Mouse (Mus musculus) embryo, embryonic 9.5 days (tissue): ENCODE measurements around the gene Zfp760.
"Not testable (repeated sequence)": the region's sequence is repeated elsewhere in the genome, so short reads cannot be mapped to it uniquely, and the experiment has no call there.

ENCODE experiments used
- DNase-seq: peaks from one replicate; pipeline ENCODE4 v3.0.0-alpha.2; 2017; ENCODE audit errors: extremely low spot score

The Zfp760 gene

GRCm38 (mm10) chr17:21707343-21707996, at the start of gene Zfp760:
Gene Zfp760, plus strand, starts transcription at chr17:21707741.
- DNase-seq, result peak; percentile 87

DNA sequence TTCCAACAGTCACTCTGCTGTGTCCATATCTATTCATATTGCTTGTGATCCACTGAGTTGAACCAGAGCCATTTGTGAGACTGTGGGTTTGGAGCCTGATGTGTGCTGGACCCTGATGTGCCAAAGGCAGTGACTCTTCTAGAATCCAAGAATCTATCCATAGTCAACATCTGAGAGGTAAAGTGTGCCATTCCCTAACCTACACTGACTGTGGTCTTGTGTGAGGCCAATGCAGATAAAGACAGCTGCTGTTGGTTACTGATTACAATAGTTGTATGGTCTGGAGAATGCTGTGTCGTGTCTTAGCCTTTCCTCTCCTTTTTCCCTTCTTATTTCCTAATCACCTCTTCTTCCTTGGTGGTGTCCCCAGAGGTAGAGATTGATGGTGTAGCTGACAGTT, 28.7 kb upstream of the Zfp760 start:
- DNase-seq, result not testable (repeated sequence)

DNA sequence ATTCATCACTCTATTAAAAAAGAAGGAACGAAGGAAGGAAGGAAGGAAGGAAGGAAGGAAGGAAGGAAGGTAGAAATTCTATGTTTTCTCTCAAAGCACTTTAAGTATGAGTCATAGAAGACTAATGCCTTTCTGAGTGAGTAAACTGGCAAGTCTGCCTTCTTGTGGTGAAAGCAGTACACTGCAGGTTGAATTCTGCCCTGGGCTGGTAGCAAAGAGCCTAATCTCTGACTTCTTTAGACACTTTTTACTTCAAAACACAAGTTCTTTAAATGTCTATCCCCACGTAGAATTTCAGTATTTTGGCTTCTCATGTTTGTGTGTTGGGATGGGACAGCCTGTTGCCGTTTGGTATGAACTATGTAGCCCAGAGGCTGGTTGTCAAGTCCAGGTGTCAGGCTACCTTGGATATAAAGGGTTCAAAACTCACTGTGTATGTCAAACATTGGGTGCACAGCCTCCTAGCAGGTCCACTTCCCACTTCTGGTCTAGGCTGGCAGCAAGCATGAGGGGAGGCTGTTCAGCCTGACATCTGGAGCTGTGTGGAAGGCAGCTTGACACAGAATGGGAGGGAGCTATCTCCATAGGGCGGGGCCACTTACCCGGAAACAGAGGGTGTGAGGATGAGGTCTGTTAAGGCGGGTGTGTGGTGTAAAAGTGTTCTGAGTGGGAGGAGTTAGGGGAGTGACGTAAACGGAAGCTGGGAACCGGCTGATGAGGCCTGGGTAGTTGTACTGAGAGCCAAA, 28.1 kb upstream of the Zfp760 start:
- DNase-seq, result peak; percentile 86

DNA sequence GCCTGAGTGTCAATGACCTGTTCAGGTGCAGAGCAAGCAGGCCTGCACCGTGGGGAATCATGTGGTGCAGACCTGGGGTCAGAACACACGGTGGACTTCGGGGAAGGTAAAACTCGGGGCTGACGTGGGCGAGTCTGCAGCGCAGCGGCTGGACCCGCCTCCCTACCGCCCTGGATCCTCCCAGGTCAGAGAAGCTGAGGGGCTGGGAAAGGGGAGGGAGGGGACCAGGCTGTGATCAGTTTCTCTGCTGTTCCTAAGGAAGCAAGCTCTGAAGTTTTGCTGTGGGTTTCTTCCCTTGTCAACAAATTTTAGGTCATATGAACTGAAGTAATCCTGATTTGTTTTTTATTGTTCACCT, 27.5 kb upstream of the Zfp760 start:
- DNase-seq, result not testable (repeated sequence)

- no peak for DNase-seq
Observed at GRCm38 (mm10) chr17:21691560-21691959, 16.0 kb upstream of the Zfp760 start, which contains the start of gene Gm10226. Gene Gm10226, plus strand, starts transcription at chr17:21691860.

DNA sequence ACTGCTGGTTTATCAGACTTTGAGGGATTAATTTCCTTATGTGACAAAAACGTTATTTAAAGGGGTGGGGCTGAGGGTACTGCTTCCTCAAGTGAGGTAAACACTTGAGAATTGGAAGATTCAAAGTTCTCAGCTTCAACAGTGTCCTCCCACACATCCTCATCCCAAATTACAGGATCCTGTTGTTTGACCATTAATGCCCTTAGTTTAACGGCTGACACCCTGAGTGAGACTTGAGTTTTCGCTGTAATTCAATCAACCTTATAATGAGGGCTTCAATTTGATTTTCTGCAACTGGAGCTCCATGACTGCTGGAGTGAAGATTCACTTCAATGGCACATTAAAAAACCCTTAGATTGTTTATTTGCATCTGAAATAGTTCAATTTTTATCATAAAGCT, 14.2 kb upstream of the Zfp760 start:
- DNase-seq, result no peak

- no peak for DNase-seq
Observed at GRCm38 (mm10) chr17:21696073-21696472, 11.5 kb upstream of the Zfp760 start.

DNA sequence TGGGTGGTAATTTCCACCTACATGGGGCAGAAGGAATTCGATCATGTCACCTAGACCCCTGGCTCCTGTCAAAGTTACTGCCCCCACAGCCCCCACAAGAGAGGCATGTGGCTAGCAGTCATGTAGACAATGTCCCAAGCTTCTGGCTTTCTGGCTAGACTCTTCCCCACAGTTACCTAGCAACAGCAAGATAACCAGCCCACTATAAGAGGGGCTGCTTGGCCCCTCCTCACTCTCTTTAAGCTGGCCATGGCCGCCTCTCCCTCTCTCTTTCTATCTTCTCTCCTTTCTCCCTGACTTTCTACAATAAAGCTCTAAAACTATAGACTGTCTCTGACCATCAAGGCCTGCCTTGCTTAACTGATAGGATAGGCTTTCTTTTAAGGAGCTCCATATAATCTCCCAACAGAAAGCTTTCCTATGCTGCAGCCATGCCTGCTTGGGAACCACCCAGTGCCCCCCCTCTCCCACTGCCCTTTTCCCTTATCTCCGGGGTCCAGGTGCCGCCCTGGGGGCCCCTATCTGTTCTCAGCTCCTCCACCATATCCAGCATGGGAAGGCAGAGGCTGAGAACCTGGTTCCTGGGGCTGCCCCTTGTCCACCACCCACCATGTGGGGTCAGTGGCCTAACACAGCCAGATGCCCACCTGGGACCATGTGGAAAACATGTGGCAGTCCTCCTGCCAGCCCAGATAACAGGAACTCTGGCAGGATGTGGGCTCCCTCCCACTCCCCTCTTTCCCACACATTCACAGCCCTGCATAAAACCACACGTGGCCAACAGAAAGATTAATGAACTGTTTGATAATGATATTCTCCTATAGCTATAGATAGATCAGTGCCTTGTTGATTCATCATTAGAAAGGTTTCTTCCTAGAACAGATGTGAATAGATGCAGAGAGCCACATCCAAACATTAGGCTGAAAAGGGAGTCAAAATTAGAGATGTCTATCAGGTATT, 5.0 kb upstream of the Zfp760 start:
- DNase-seq, result peak; percentile 9

- no peak for DNase-seq
Observed at GRCm38 (mm10) chr17:21703414-21703813, 4.1 kb upstream of the Zfp760 start.

- DNase-seq, result peak; percentile 4
Observed at GRCm38 (mm10) chr17:21708401-21708800, 860 bp downstream of the Zfp760 start.

DNA sequence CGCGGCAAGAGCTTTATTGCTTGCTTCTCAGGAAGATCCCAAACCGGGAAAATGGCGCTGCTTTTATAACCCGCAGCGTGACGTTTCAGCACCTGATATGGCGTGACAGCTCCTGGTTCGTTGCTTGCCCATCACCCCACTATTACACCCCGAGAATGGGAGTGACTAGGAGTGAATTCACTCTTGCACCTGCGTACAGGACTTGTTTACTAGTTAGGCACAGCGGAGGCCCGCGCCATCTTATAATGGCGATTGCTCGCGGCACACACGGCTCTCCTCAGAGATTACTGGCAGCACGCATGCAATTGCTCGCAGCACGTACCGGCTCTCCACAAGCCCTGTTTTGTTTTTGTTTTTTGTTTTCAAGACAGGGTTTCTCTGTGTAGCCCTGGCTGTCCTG, 23.0 kb downstream of the Zfp760 start, which contains the start of gene Zfp229:
Zfp229 (plus strand) TSS at position 301 of the 400 bp plus-strand sequence.
- DNase-seq, result not testable (repeated sequence)

- no peak for DNase-seq
Observed at GRCm38 (mm10) chr17:21733049-21733448, 25.5 kb downstream of the Zfp760 start.

DNA sequence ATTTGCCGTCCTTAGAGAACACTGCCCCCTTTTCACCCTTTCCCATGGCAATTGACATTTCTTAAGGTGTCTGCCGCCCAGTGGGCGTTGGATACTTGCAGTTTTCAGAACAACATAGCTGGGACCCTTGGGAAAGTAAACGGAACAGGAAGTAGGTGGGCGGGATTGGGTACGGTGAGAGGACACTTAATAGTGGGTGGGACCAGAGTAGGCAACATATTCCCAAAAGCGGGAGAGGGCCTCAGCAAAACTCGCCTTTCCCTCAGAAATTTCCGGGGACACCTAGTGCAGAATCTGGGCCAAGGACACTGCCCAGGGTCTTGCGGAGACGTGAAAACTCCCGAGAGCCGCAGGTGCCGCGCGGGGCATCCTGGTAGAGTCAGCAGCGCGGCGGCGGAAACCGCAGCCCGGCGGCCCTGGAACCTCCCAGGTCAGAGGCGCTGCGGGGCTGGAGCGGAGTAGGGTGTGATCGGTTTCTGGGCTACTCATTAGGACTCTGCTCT, 26.0 kb downstream of the Zfp760 start:
- peak; percentile 85 for DNase-seq

DNA sequence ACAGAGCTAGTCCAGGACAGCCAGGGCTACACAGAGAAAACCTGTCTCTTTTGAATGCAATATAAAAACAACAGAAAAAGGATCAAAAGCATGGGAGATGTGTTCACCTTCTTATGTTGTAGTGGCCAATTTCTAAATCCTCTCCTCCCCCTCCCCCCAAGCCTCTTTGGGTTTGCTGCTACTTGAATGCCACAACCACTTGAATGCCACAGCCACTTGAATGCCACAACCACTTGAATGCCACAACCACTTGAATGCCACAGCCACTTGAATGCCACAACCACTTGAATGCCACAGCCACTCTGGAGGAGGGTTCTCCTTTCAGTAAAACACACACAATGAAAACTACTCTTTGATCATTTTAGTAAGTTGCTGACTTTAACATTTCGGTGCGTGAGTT, 45.2 kb downstream of the Zfp760 start:
- no peak for DNase-seq

GRCm38 (mm10) chr17:21753342-21754208, 46.0 kb downstream of the Zfp760 start:
- peak; percentile 45 for DNase-seq

GRCm38 (mm10) chr17:21770336-21770735, 62.8 kb downstream of the Zfp760 start:
- DNase-seq, result no peak
